Mouse (Mus musculus) 3T3-L1 (cell line): Measurements from ENCODE around the gene Sema3b.

ENCODE experiments used
- DNase-seq: peaks from one replicate; pipeline ENCODE4 v3.0.0-alpha.2; 2015; ENCODE audit warnings: low read depth, low spot score

The Sema3b gene

GRCm38 (mm10) chr9:107633091-107633660 is 24.1 kb upstream of the Sema3b start:
- DNase-seq, result peak; percentile 86

GRCm38 (mm10) chr9:107632478-107632877 is 23.4 kb upstream of the Sema3b start:
- DNase-seq, result peak; percentile 58

GRCm38 (mm10) chr9:107631861-107632260 is 22.8 kb upstream of the Sema3b start:
- DNase-seq, result no peak

- DNase-seq, result no peak
Measured at GRCm38 (mm10) chr9:107631311-107631826, 22.3 kb upstream of the Sema3b start.

GRCm38 (mm10) chr9:107630576-107630975 is 21.5 kb upstream of the Sema3b start:
- no peak for DNase-seq

GRCm38 (mm10) chr9:107629901-107630425 is 20.9 kb upstream of the Sema3b start:
- DNase-seq, result no peak

- DNase-seq, result no peak
Measured at GRCm38 (mm10) chr9:107629411-107629730, 20.3 kb upstream of the Sema3b start.

- no peak for DNase-seq
Measured at GRCm38 (mm10) chr9:107628721-107629410, 19.8 kb upstream of the Sema3b start.

- no peak for DNase-seq
Measured at GRCm38 (mm10) chr9:107627387-107628255, 18.6 kb upstream of the Sema3b start.

GRCm38 (mm10) chr9:107626844-107627277 is 17.8 kb upstream of the Sema3b start:
- DNase-seq, result peak; percentile 84

GRCm38 (mm10) chr9:107626158-107626843 is 17.3 kb upstream of the Sema3b start:
- peak; percentile 96 for DNase-seq

GRCm38 (mm10) chr9:107625351-107626128 is 16.5 kb upstream of the Sema3b start:
- DNase-seq, result no peak

GRCm38 (mm10) chr9:107624951-107625350 is 15.9 kb upstream of the Sema3b start:
- DNase-seq, result no peak

- DNase-seq, result peak; percentile 51
Measured at GRCm38 (mm10) chr9:107624539-107624938, 15.5 kb upstream of the Sema3b start.

- DNase-seq, result peak; percentile 69
Measured at GRCm38 (mm10) chr9:107620954-107621353, 11.9 kb upstream of the Sema3b start.

GRCm38 (mm10) chr9:107619546-107619879 is 10.5 kb upstream of the Sema3b start:
- peak; percentile 92 for DNase-seq

- peak; percentile 76 for DNase-seq
Measured at GRCm38 (mm10) chr9:107618778-107619545, 9.9 kb upstream of the Sema3b start.

- DNase-seq, result no peak
Measured at GRCm38 (mm10) chr9:107618098-107618497, 9.1 kb upstream of the Sema3b start.

GRCm38 (mm10) chr9:107617461-107617860 is 8.4 kb upstream of the Sema3b start:
- DNase-seq, result no peak

GRCm38 (mm10) chr9:107615035-107615434 is 6.0 kb upstream of the Sema3b start:
- no peak for DNase-seq
